Mouse (Mus musculus): Measurements from ENCODE around the gene Phc3. TPM values are rescaled to one million over a fixed set of nuclear protein-coding genes. Genes with fewer than 3 reads are reported as not detected.

Gene Phc3
- 43.3 TPM for polyA plus RNA-seq (2017; shearing (Covaris generic))

GRCm38 (mm10) chr3:30969104-30969581 lies at the start of gene Phc3:
Gene Phc3 (minus strand): TSS chr3:30969415.

GRCm38 (mm10) chr3:30995283-30995898 lies 26.2 kb upstream of the Phc3 start, which contains the start of gene Prkci:
Gene Prkci (plus strand): TSS chr3:30995747.

GRCm38 (mm10) chr3:30855604-30856458 lies 113.4 kb downstream of the Phc3 start, which contains the start of gene Gpr160:
Gene Gpr160 (plus strand): TSS chr3:30855950.

Other genes with a start within 250 kb of the Phc3 start
- gene Samd7, start 223.1 kb downstream of the Phc3 start, polyA plus RNA-seq (2017; shearing (Covaris generic)), result not detected
- 88.5 TPM for gene Sec62, start 176.5 kb downstream of the Phc3 start, polyA plus RNA-seq (2017; shearing (Covaris generic))
- 3.7 TPM for gene Gpr160, start 113.5 kb downstream of the Phc3 start, polyA plus RNA-seq (2017; shearing (Covaris generic))
- gene Prkci, start 26.3 kb upstream of the Phc3 start, polyA plus RNA-seq (2017; shearing (Covaris generic)), result 1.5 TPM
- 52.1 TPM for gene Skil, start 125.6 kb upstream of the Phc3 start, polyA plus RNA-seq (2017; shearing (Covaris generic))
- gene Cldn11, start 180.5 kb upstream of the Phc3 start, polyA plus RNA-seq (2017; shearing (Covaris generic)), result not detected

All from CD4-positive, CD25-positive, alpha-beta regulatory T cell, adult 9 weeks (primary cell).